Mouse (Mus musculus): ENCODE measurements around the gene Necab3.

- TF ChIP-seq POLR2A (IDR thresholded peaks at IDR 0.05; ENCODE audit: borderline replicate concordance, extremely low read depth, low read depth, low read length) (no peak), CTCF (IDR thresholded peaks at IDR 0.05; ENCODE audit: insufficient read depth, low read length) (no peak)
Observed at GRCm38 (mm10) chr2:154534704-154535270, 23.9 kb downstream of the Necab3 start.

All from lung, adult 2 months (tissue).